Mouse (Mus musculus) mouse trophoblast stem cell (cell line): ENCODE measurements around the gene Cluh.

Experiments
- in situ Hi-C, 2 experiments: fragments of 300-500 bp; cut with MseI, MboI; formaldehyde crosslinking; loops; 2 replicates in 1 of 2; 3 replicates in 1 of 2; pipeline ENCODE4 v1.15.1; 2025

Gene Cluh

GRCm38 (mm10) chr11:74647966-74648365 lies 1.3 kb upstream of the Cluh start:
- in situ Hi-C loops = no loop called here

- in situ Hi-C loops = no loop called here
Measured at GRCm38 (mm10) chr11:74648676-74649075, 619 bp upstream of the Cluh start.

GRCm38 (mm10) chr11:74649647-74650551 lies 604 bp downstream of the Cluh start:
- in situ Hi-C loops = no loop called here

GRCm38 (mm10) chr11:74650576-74651100 lies 1.3 kb downstream of the Cluh start:
- in situ Hi-C loops = no loop called here

- in situ Hi-C loops = no loop called here
Measured at GRCm38 (mm10) chr11:74652791-74653191, 3.5 kb downstream of the Cluh start.

- in situ Hi-C loops = no loop called here
Measured at GRCm38 (mm10) chr11:74653385-74653784, 4.1 kb downstream of the Cluh start.

- in situ Hi-C loops = no loop called here
Measured at GRCm38 (mm10) chr11:74655941-74656340, 6.6 kb downstream of the Cluh start.

- in situ Hi-C loops = no loop called here
Measured at GRCm38 (mm10) chr11:74660336-74660735, 11.0 kb downstream of the Cluh start.

GRCm38 (mm10) chr11:74661641-74662040 lies 12.3 kb downstream of the Cluh start:
- in situ Hi-C loops = no loop called here

- in situ Hi-C loops = no loop called here
Measured at GRCm38 (mm10) chr11:74662221-74662620, 12.9 kb downstream of the Cluh start.

- in situ Hi-C loops = no loop called here
Measured at GRCm38 (mm10) chr11:74664279-74664678, 15.0 kb downstream of the Cluh start.

- in situ Hi-C loops = no loop called here
Measured at GRCm38 (mm10) chr11:74664906-74665305, 15.6 kb downstream of the Cluh start.

GRCm38 (mm10) chr11:74665631-74666283 lies 16.5 kb downstream of the Cluh start:
- in situ Hi-C loops = no loop called here

- in situ Hi-C loops = no loop called here
Measured at GRCm38 (mm10) chr11:74666284-74666652, 17.0 kb downstream of the Cluh start.

- in situ Hi-C loops = no loop called here
Measured at GRCm38 (mm10) chr11:74666776-74667581, 17.7 kb downstream of the Cluh start.

GRCm38 (mm10) chr11:74667582-74668010 lies 18.3 kb downstream of the Cluh start:
- in situ Hi-C loops = no loop called here

GRCm38 (mm10) chr11:74668466-74668865 lies 19.2 kb downstream of the Cluh start:
- in situ Hi-C loops = no loop called here

- in situ Hi-C loops = no loop called here
Measured at GRCm38 (mm10) chr11:74668971-74669370, 19.7 kb downstream of the Cluh start.

GRCm38 (mm10) chr11:74670151-74670550 lies 20.9 kb downstream of the Cluh start:
- in situ Hi-C loops = no loop called here

- in situ Hi-C loops = no loop called here
Measured at GRCm38 (mm10) chr11:74671013-74671412, 21.7 kb downstream of the Cluh start.

GRCm38 (mm10) chr11:74671839-74672238 lies 22.5 kb downstream of the Cluh start:
- in situ Hi-C loops = no loop called here
